Mouse (Mus musculus) CH12.LX (cell line): Measurements from ENCODE around the gene Lamc2. TPM values are rescaled to one million over a fixed set of nuclear protein-coding genes. Genes with fewer than 3 reads are reported as not detected.

Experiments used
- DNase-seq: peaks from one replicate; pipeline ENCODE4 v3.0.0-alpha.2; 2013; ENCODE audit errors: extremely low read depth
- H3K27ac ChIP-seq: 2 replicates; pipeline ENCODE4 v1.5.1; 2012; ENCODE audit warnings: low read depth, mild to moderate bottlenecking, control low read depth, moderate library complexity; ENCODE audit not compliant: insufficient read depth
- H3K27me3 ChIP-seq: replicated peaks from 2 replicates; pipeline ENCODE3; 2012; ENCODE audit warnings: inconsistent platforms
- H3K36me3 ChIP-seq, 2 experiments: replicated peaks in 1 of 2; 2 replicates each; pipeline versions ENCODE3 to v1.6.1; 2012; ENCODE audit warnings: inconsistent platforms in 1 of 2, low read length in 1 of 2, mild to moderate bottlenecking in 1 of 2, mixed read lengths in 1 of 2, moderate library complexity in 1 of 2; ENCODE audit not compliant: control insufficient read depth in 1 of 2, insufficient read depth in 1 of 2
- H3K4me1 ChIP-seq, 2 experiments: 2 replicates each; pipeline ENCODE4 v1.6.1; 2012; ENCODE audit warnings: inconsistent platforms in 1 of 2, moderate library complexity in 1 of 2; ENCODE audit not compliant: insufficient read depth in 2 of 2, control insufficient read depth in 1 of 2
- H3K4me2 ChIP-seq: 2 replicates; pipeline ENCODE4 v1.6.1; 2012; ENCODE audit warnings: low read depth, mild to moderate bottlenecking, control low read depth; ENCODE audit not compliant: poor library complexity, insufficient read depth, severe bottlenecking
- H3K4me3 ChIP-seq, 3 experiments: fragments of 150-350 bp in 1 of 3; sonication (generic) in 1 of 3; replicated peaks in 1 of 3; 2 replicates each; pipeline versions ENCODE3 to v1.5.1; 2011 to 2012; ENCODE audit warnings: low read depth in 2 of 3, low read length in 2 of 3, mild to moderate bottlenecking in 2 of 3, moderate library complexity in 2 of 3, control low read depth in 1 of 3, improper control_type of control experiment in 1 of 3, inconsistent platforms in 1 of 3, mixed read lengths in 1 of 3; ENCODE audit not compliant: poor library complexity in 1 of 3
- H3K79me2 ChIP-seq: replicated peaks from 2 replicates; pipeline ENCODE4 v1.6.1; 2012; ENCODE audit warnings: mild to moderate bottlenecking, moderate library complexity; ENCODE audit not compliant: control insufficient read depth, poor library complexity, insufficient read depth, severe bottlenecking; ENCODE audit errors: extremely low read depth
- H3K9ac ChIP-seq: 2 replicates; pipeline ENCODE4 v1.6.1; 2012; ENCODE audit warnings: low read depth, mild to moderate bottlenecking, control low read depth, moderate library complexity; ENCODE audit not compliant: insufficient read depth
- H3K9me3 ChIP-seq: replicated peaks from 2 replicates; pipeline ENCODE3; 2012; ENCODE audit warnings: low read length, inconsistent platforms, mixed read lengths
- BHLHE40 ChIP-seq: IDR thresholded peaks from 2 replicates; pipeline ENCODE4 v1.6.1; 2011; ENCODE audit warnings: mild to moderate bottlenecking, low read depth, low read length, improper control_type of control experiment
- CHD2 ChIP-seq: IDR thresholded peaks from 2 replicates; pipeline ENCODE4 v1.6.1; 2011; ENCODE audit warnings: low read length, improper control_type of control experiment
- CTCF ChIP-seq, 2 experiments: IDR thresholded peaks in 1 of 2; conservative IDR thresholded peaks in 1 of 2; 2 replicates each; pipeline ENCODE4 v1.5.1; 2011 to 2012; ENCODE audit warnings: low read depth in 2 of 2, low read length in 2 of 2, improper control_type of control experiment in 1 of 2, inconsistent platforms in 1 of 2, mild to moderate bottlenecking in 1 of 2, moderate library complexity in 1 of 2
- ELF1 ChIP-seq: IDR thresholded peaks from 2 replicates; pipeline ENCODE4 v1.6.1; 2014; ENCODE audit warnings: low read depth, mild to moderate bottlenecking, inconsistent platforms, low read length, improper control_type of control experiment
- EP300 ChIP-seq: IDR thresholded peaks from 2 replicates; pipeline ENCODE4 v1.6.1; 2011; ENCODE audit warnings: low read length, improper control_type of control experiment
- GABPA ChIP-seq: IDR thresholded peaks from 2 replicates; pipeline ENCODE4 v1.6.1; 2012; ENCODE audit warnings: low read depth, low read length, improper control_type of control experiment, inconsistent platforms; ENCODE audit not compliant: insufficient replicate concordance
- IRF4 ChIP-seq: IDR thresholded peaks from 2 replicates; pipeline ENCODE4 v1.6.1; 2014; ENCODE audit warnings: low read depth, mild to moderate bottlenecking, inconsistent platforms, low read length, improper control_type of control experiment
- JUND ChIP-seq: conservative IDR thresholded peaks from 2 replicates; pipeline ENCODE4 v1.6.1; 2011; ENCODE audit warnings: low read depth, low read length, improper control_type of control experiment
- KAT2A ChIP-seq: IDR thresholded peaks from 2 replicates; pipeline ENCODE4 v1.6.1; 2012; ENCODE audit warnings: low read length, improper control_type of control experiment, inconsistent platforms; ENCODE audit not compliant: insufficient replicate concordance
- MAFK ChIP-seq: IDR thresholded peaks from 2 replicates; pipeline ENCODE4 v1.6.1; 2011; ENCODE audit warnings: low read length, improper control_type of control experiment; ENCODE audit not compliant: insufficient replicate concordance
- MAX ChIP-seq: IDR thresholded peaks from 2 replicates; pipeline ENCODE4 v1.6.1; 2011; ENCODE audit warnings: low read length, improper control_type of control experiment
- MEF2A ChIP-seq: IDR thresholded peaks from 2 replicates; pipeline ENCODE4 v1.6.1; 2014; ENCODE audit warnings: low read depth, mild to moderate bottlenecking, inconsistent platforms, low read length, improper control_type of control experiment, borderline replicate concordance
- MXI1 ChIP-seq: IDR thresholded peaks from 2 replicates; pipeline ENCODE4 v1.6.1; 2011; ENCODE audit warnings: mild to moderate bottlenecking, low read depth, low read length, improper control_type of control experiment
- MYC ChIP-seq: IDR thresholded peaks from 2 replicates; pipeline ENCODE4 v1.6.1; 2011; ENCODE audit warnings: low read depth, mild to moderate bottlenecking, improper control_type of control experiment, low read length
- NRF1 ChIP-seq: IDR thresholded peaks from 2 replicates; pipeline ENCODE4 v1.6.1; 2014; ENCODE audit warnings: low read depth, mild to moderate bottlenecking, inconsistent platforms, low read length, improper control_type of control experiment, moderate library complexity
- POLR2AphosphoS2 ChIP-seq: IDR thresholded peaks from 2 replicates; pipeline ENCODE4 v1.6.1; 2011; ENCODE audit warnings: low read depth, low read length, improper control_type of control experiment
- RAD21 ChIP-seq: IDR thresholded peaks from 2 replicates; pipeline ENCODE4 v1.6.1; 2011; ENCODE audit warnings: low read depth, mild to moderate bottlenecking, low read length, improper control_type of control experiment, moderate library complexity
- RCOR1 ChIP-seq: conservative IDR thresholded peaks from 2 replicates; pipeline ENCODE4 v1.6.1; 2012; ENCODE audit warnings: low read depth, mild to moderate bottlenecking, inconsistent platforms, low read length, improper control_type of control experiment
- SMC3 ChIP-seq: IDR thresholded peaks from 2 replicates; pipeline ENCODE4 v1.6.1; 2011; ENCODE audit warnings: low read depth, low read length, improper control_type of control experiment
- TBP ChIP-seq: conservative IDR thresholded peaks from 2 replicates; pipeline ENCODE4 v1.6.1; 2011; ENCODE audit warnings: low read depth, low read length, improper control_type of control experiment
- TCF12 ChIP-seq: IDR thresholded peaks from 2 replicates; pipeline ENCODE4 v1.6.1; 2014; ENCODE audit warnings: low read depth, mild to moderate bottlenecking, inconsistent platforms, low read length, improper control_type of control experiment
- UBTF ChIP-seq: IDR thresholded peaks from 2 replicates; pipeline ENCODE4 v1.6.1; 2012; ENCODE audit warnings: low read depth, mild to moderate bottlenecking, inconsistent platforms, low read length, improper control_type of control experiment, moderate library complexity
- USF1 ChIP-seq: IDR thresholded peaks from 2 replicates; pipeline ENCODE4 v1.6.1; 2014; ENCODE audit warnings: low read depth, mild to moderate bottlenecking, inconsistent platforms, low read length, improper control_type of control experiment
- ZKSCAN1 ChIP-seq: IDR thresholded peaks from 2 replicates; pipeline ENCODE4 v1.6.1; 2012; ENCODE audit warnings: low read depth, inconsistent platforms, low read length, improper control_type of control experiment, borderline replicate concordance
- ZMIZ1 ChIP-seq: IDR thresholded peaks from 2 replicates; pipeline ENCODE4 v1.6.1; 2012; ENCODE audit warnings: low read depth, mild to moderate bottlenecking, inconsistent platforms, low read length, improper control_type of control experiment
- ZNF384 ChIP-seq: IDR thresholded peaks from 2 replicates; pipeline ENCODE4 v1.6.1; 2012; ENCODE audit warnings: low read depth, low read length, improper control_type of control experiment, inconsistent platforms
- dilution Hi-C: fragments of 300-500 bp; cut with MboI; formaldehyde crosslinking; loops from 2 replicates; pipeline ENCODE4 v1.14.3; 2020; ENCODE audit warnings: low sequenced_read_pairs; ENCODE audit not compliant: extremely low pct_unique_long_range_greater_than_20kb, extremely low pct_ligation_motif_present
- in situ Hi-C: fragments of 300-500 bp; cut with MboI; formaldehyde crosslinking; loops from 3 replicates; pipeline ENCODE4 v1.14.3; 2019; ENCODE audit warnings: low sequenced_read_pairs, low pct_ligation_motif_present, low pct_unique_long_range_greater_than_20kb, mixed read lengths
- polyA plus RNA-seq: library from polyadenylated mRNA; unstranded; fragments of >175 nt; gene quantifications from 2 replicates; pipeline ENCODE4 v1.2.1, GENCODE M21; 2012; ENCODE audit warnings: low read depth; ENCODE audit not compliant: insufficient read length
- total RNA-seq, 2 experiments: library from RNA; depleted of rRNA; stranded (reverse); fragments of 300-350 nt in 1 of 2; fragments of >200 nt in 1 of 2; gene quantifications; 2 replicates each; pipeline ENCODE4 v1.2.3; 2012 to 2014

Lamc2 gene
- total and polyA plus RNA-seq, 3 experiments, result 0.09 to 1.0 (median 0.25) TPM

GRCm38 (mm10) chr1:153159137-153159536 is 27.1 kb downstream of the Lamc2 start:
- no peak overlapping the region for H3K4me3 ChIP-seq
- dilution Hi-C loops, result no loop called here
- no peak overlapping the region for H3K4me2 ChIP-seq
- DNase-seq, result no peak
- no peak overlapping the region for H3K27ac ChIP-seq
- H3K79me2 ChIP-seq, result no peaks in the 10 kb centered on the region
- no peaks in the 10 kb centered on the region for H3K36me3 ChIP-seq
- TF ChIP-seq KAT2A (no peak), NRF1 (no peak), MAX (no peak), TCF12 (no peak), UBTF (no peak), GABPA (no peak), IRF4 (no peak), POLR2AphosphoS2 (no peak), CHD2 (no peak), CTCF (conservative IDR thresholded peaks at IDR 0.05 in 1 of 2, IDR thresholded peaks at IDR 0.05 in 1 of 2; ENCODE audit: low read depth in 2 of 2, low read length in 2 of 2) (no peak), EP300 (no peak), ZNF384 (no peak), BHLHE40 (no peak), MXI1 (no peak), MEF2A (no peak), JUND (no peak), ELF1 (no peak), RAD21 (no peak)
- H3K9me3 ChIP-seq, result no peaks in the 10 kb centered on the region
- in situ Hi-C loops, result no loop called here
- H3K4me1 ChIP-seq, result peaks cover 0 to 3% of the 10 kb centered on the region in 2 experiments; a peak in 1 of 4 replicates
- no peaks in the 10 kb centered on the region for H3K27me3 ChIP-seq
- no peak overlapping the region for H3K9ac ChIP-seq

GRCm38 (mm10) chr1:153157021-153157623 is 29.1 kb downstream of the Lamc2 start:
- TF ChIP-seq MXI1 (no peak), UBTF (no peak), KAT2A (no peak), MEF2A (no peak), RAD21 (no peak), SMC3 (no peak), MYC (no peak), ZMIZ1 (no peak), ZNF384 (no peak), ZKSCAN1 (no peak), MAFK (no peak), TBP (no peak), GABPA (no peak), RCOR1 (no peak), IRF4 (no peak), POLR2AphosphoS2 (no peak), USF1 (no peak)

More at GRCm38 (mm10) chr1:153157021-153157623, 29.1 kb downstream of the Lamc2 start:
- in situ Hi-C loops, result no loop called here
- Histone ChIP-seq H3K27ac (no peak overlapping the region), H3K9me3 (no peaks in the 10 kb centered on the region), H3K36me3 (no peaks in the 10 kb centered on the region), H3K79me2 (no peaks in the 10 kb centered on the region), H3K4me2 (no peak overlapping the region), H3K27me3 (no peaks in the 10 kb centered on the region), H3K9ac (no peak overlapping the region), H3K4me1 (peaks cover 3 to 6% of the 10 kb centered on the region in 2 experiments; a peak in 3 of 4 replicates), H3K4me3 (no peak overlapping the region)
- dilution Hi-C loops, result no loop called here
- no peak for DNase-seq
